Mouse (Mus musculus): Measurements from ENCODE around the gene Galnt9.

Gene Galnt9

GRCm38 (mm10) chr5:110628156-110628555, 84.0 kb downstream of the Galnt9 start:
- no peak for ATAC-seq (ENCODE audit: low TSS enrichment)

- ATAC-seq (ENCODE audit: low TSS enrichment): no peak
These were observed 85.5 kb downstream of the Galnt9 start for GRCm38 (mm10) chr5:110629525-110630120.

GRCm38 (mm10) chr5:110635951-110636707, 92.0 kb downstream of the Galnt9 start:
- ATAC-seq (ENCODE audit: low TSS enrichment): peak; percentile 38; the same call in 1 of the 2 replicates

GRCm38 (mm10) chr5:110638306-110639074, 94.3 kb downstream of the Galnt9 start:
- no peak for ATAC-seq (ENCODE audit: low TSS enrichment)

- peak; percentile 91 for ATAC-seq (ENCODE audit: low TSS enrichment)
These were observed 95.3 kb downstream of the Galnt9 start for GRCm38 (mm10) chr5:110639459-110639858.

- no peak for ATAC-seq (ENCODE audit: low TSS enrichment)
These were observed 102.2 kb downstream of the Galnt9 start for GRCm38 (mm10) chr5:110646377-110646776.

- peak; percentile 62 for ATAC-seq (ENCODE audit: low TSS enrichment)
These were observed 108.8 kb downstream of the Galnt9 start, which contains the start of the genes Noc4l and Ddx51 for GRCm38 (mm10) chr5:110652719-110653648. Gene Noc4l (minus strand): TSS chr5:110653417. Gene Ddx51 (plus strand): TSS chr5:110653451.

- ATAC-seq (ENCODE audit: low TSS enrichment): 0 out of 2 replicates have a peak, but pooled peaks have one; percentile 25
These were observed 109.5 kb downstream of the Galnt9 start for GRCm38 (mm10) chr5:110653686-110654085.

- no peak for ATAC-seq (ENCODE audit: low TSS enrichment)
These were observed 115.5 kb downstream of the Galnt9 start for GRCm38 (mm10) chr5:110659682-110660081.

- no peak for ATAC-seq (ENCODE audit: low TSS enrichment)
These were observed 119.9 kb downstream of the Galnt9 start for GRCm38 (mm10) chr5:110664041-110664440.

- no peak for ATAC-seq (ENCODE audit: low TSS enrichment)
These were observed 120.7 kb downstream of the Galnt9 start for GRCm38 (mm10) chr5:110664750-110665269.

- ATAC-seq (ENCODE audit: low TSS enrichment): peak; percentile 31; the same call in 1 of the 2 replicates
These were observed 121.4 kb downstream of the Galnt9 start for GRCm38 (mm10) chr5:110665486-110666121.
